Mouse (Mus musculus) testis, adult 2 months (tissue): Measurements from ENCODE around the gene Prrxl1.

Experiments used
- CTCF ChIP-seq: fragments of 200-500 bp; IDR thresholded peaks from 2 replicates; pipeline ENCODE4 v1.5.1; 2012; ENCODE audit warnings: low read depth, mild to moderate bottlenecking, inconsistent platforms, low read length, moderate library complexity; ENCODE audit not compliant: control insufficient read depth, insufficient read depth, insufficient replicate concordance
- POLR2A ChIP-seq: fragments of 200-500 bp; IDR thresholded peaks from 2 replicates; pipeline ENCODE4 v1.6.1; 2012; ENCODE audit warnings: low read depth, mild to moderate bottlenecking, inconsistent platforms, low read length, moderate library complexity; ENCODE audit not compliant: control insufficient read depth

DNA sequence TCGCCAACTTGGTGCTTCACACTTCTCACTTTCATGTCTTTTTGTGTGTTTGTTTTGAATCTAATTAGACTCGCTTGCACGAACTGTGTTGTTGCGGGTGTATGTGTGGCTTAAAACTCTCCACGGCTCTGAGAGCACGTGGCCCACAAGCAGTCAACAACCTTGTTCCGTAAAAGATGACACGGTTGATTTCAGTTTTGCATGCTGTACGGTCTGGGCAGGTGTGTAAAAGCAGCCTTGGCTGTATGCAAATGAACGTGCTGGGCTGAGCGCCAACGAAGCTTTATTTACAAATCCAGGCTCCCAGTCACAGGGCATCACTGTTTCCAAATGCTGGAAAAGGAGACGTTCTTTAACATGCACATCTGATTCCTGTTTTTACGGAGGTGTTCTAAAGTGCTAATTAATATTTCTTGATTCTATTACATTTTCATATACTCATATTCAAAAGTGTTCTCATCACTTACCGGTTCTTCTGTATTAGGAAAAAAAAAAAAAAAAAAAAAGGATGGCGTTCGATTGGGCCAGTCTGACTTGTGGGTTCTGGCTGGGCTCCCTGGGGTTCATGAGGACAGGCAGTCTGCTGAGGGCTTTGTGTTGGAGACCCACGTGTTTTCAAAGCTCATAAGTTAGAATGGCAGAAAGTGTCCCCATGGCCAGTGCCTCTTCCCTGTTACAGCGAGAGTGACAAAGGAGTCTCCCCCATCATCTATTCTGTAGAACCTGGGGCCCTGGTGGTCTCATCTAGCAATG lies 85.0 kb downstream of the Prrxl1 start:
- no peak for TF ChIP-seq POLR2A
- TF ChIP-seq CTCF, result no peak
